Mouse (Mus musculus): Measurements from ENCODE around the gene Ywhaq.

The Ywhaq gene

DNA sequence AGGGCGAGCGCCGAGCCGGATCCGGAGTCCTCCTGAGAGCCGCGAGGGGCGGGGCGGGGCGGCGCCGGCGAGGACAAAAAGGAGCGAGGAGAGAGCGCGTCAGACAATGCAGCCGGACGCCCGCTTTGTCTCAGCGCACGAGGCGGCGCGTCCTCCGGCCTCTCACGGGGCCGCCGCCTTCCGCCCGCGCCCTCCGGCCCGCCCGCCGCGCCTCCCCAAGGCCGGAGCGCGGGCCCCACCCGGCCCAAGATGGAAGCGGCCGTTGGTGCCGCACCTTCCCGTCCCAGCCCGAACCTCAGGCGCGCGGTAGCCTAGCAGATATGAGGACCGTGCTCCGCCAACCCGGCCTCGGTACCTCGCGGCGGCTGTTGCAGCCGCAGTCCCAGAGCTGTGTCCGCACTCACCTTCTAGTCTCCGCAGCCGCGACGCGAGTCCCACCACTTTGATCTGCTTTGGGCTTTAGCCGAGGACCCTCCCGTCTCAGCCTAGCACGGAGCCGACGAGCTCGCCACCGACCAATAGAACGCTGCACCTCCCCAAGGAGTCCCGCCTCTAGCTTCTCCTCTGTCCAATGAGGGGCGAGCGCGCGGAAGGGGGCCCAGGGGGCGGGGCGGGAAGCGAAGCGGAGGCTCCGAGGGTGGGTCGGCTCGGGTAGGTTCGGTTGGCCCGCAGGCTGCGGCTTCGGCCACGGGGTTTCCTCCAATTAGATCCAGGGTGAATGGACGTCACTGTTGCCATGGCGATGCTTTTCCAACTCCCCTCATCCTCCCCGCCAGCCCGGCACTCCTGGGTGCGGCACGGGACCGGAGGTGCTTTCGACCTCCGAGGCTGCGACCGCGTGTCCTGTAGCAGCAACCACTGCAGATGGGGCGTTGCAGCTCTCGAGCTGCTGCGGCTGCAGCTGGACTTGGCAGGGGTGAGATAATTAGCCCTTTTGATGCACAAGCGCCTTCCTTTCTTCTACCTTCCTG lies at the start of gene Ywhaq:
TSS of gene Ywhaq (minus strand) at position 538 of the 971 bp plus-strand sequence.
- DNase-seq (ENCODE audit: low spot score in 2 of 2): peak; percentile 96 to 98

DNA sequence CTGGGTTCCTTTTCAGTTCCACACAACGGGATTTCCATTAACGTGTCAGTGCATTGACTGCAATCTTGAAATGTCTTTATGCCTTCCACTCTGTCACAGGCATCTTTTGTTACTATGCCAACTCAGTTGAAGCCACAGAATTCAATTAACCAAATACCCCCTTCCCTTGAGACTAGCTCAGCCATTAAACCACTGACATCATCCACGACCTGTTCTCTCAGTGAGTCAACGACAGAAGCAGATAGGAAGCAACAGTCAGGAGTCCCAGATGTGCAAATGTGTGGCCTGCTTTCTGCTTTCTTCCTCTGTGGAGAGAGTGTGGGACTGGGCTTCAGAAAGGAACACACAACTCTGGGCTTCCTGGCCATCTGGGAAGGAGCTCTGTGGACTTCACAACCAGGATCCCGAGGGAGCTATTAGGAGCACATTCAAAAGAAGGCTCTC lies 46.0 kb upstream of the Ywhaq start:
- peak; percentile 19 to 64 for DNase-seq (ENCODE audit: low spot score in 2 of 2)

DNA sequence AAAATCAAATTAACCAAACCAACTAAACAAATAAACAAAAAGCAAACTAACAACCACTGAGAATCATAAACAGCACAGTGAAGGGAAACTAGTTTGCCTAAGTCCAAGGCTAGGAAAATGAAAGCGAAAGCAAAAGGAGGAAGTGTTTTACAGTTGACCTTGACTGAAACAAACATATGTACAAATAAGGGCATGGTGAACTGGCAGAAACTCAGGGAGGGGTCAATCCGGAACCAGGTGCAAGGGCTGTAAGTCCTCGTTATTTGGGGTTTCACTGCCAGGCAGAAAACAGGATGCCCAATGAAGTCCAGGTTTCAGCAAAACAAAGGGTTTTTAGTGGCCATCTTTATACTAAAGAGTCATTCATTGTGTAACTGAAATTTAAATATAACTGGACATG lies 45.2 kb upstream of the Ywhaq start:
- peak; percentile 26 to 44 for DNase-seq (ENCODE audit: low spot score in 2 of 2)

- DNase-seq (ENCODE audit: low spot score in 2 of 2): no peak
These were observed 42.2 kb upstream of the Ywhaq start for GRCm38 (mm10) chr12:21459681-21460080.

DNA sequence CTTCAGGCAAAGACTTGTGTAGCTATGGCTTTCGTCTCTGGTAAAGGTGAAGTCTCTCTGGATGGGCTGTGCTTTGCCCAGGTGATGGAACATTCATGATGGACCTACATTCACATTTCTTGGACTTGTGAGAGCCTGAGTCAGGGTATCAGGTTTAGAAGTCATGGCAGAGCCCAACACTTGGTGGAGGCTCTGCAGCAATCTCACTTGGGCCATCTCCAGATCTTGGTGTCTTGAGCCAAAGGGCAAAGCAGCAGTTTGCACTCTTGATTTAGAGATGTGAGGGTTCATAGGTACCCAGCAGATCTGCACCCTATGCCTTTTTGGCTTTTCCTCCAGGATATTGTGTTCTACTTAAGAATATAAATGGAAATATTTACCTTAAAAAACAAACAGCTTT lies 38.6 kb upstream of the Ywhaq start:
- DNase-seq (ENCODE audit: low spot score in 2 of 2): no peak

DNA sequence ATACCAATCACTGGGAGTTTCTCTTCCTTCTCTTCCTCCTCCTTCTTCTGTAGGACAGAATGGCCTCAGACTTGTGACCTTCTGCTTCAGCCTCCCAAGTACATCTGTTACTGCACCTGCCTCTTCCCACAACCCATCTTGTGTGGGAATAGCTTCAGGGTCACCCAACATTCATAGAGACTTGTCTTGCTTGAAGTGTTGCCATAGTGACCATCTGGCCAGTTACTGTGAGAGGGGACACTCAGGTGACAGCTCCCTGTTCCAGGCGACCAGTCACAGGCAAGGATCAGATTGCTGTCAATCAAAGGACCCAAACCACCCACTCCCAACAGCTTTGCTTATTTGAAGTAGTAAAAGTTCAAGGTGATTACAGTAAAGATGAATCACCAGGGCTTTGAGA lies 34.3 kb upstream of the Ywhaq start:
- DNase-seq (ENCODE audit: low spot score in 2 of 2): no peak

DNA sequence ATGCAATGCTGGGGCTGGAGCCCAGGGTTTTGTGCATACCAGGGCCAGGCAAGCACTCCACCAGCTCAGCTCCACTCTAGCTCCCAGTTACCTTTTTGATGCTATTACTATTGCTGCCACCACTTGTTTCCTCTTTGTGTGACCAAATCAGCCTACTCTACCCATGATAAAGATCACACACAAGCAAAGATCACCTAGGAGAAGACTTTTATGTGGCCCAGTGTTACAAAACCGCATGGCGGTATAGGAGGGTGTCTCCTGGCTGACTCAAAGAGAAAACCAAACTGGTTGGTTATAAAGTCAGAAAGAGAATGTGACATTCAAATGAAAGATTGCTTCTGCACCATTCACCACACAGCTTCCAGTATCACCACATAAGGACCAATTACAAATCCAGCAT lies 33.9 kb upstream of the Ywhaq start:
- no peak for DNase-seq (ENCODE audit: low spot score in 2 of 2)

GRCm38 (mm10) chr12:21443783-21444182 lies 26.3 kb upstream of the Ywhaq start:
- DNase-seq (ENCODE audit: low spot score in 2 of 2): no peak

DNA sequence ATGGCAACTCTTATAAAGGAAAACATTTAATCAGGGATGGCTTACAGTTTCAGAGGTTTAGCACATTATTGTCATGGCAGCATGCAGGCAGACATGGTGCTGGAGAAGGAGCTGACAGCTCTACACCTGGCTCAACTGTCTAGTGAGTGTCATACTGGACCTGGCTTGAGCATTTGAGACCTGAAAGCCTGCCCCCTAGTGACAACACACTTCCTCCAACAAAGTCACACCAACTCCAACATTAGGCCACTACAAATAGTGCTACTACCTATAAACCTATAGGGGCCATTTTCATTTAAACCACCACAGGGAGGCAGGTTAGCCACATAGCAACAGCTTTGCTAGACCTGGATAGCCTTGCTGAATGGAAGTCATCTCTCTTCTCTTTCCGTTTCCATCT lies 24.4 kb upstream of the Ywhaq start:
- no peak for DNase-seq (ENCODE audit: low spot score in 2 of 2)

DNA sequence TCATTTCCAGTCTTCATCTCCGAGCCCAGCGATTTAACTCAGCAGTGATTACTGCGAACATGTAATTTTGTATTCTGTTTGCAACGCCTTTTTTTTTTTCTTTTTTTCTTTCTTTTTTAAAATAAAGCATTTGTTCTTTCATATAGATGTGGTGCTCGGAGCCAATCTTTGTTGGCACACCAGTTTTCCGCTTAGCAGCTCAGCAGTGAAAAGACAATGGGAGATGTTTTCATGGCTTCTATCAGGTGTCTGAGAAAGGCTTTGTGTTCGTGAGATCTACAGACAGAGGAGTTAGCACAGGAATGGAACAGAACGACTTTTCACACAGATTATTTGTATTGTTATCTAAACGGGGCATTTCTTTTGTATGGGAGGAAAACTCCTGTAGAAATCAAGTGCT lies 22.0 kb upstream of the Ywhaq start:
- no peak for DNase-seq (ENCODE audit: low spot score in 2 of 2)

GRCm38 (mm10) chr12:21438750-21439394 lies 21.4 kb upstream of the Ywhaq start:
- DNase-seq (ENCODE audit: low spot score in 2 of 2): no peak

- no peak for DNase-seq (ENCODE audit: low spot score in 2 of 2)
These were observed 20.9 kb upstream of the Ywhaq start for GRCm38 (mm10) chr12:21438294-21438693.

DNA sequence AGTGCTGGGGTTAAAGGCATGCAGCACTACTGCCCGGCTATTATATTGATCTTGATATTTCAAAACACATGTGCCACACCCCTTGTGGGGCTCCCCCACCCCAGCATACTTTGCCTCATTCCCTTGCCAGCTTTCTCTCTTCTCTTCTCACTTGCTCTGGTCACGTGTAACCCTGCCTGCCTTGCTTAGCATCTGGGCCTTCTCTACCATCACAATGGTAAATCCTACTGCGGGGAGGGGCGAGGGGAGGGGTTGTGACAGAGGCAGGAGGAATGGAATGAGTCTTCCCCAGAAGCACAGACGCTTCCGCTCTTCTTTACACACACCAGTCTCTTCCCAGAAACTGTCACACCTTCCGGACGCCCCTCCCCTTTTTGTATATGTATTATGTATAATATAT lies 14.5 kb upstream of the Ywhaq start:
- no peak for DNase-seq (ENCODE audit: low spot score in 2 of 2)

DNA sequence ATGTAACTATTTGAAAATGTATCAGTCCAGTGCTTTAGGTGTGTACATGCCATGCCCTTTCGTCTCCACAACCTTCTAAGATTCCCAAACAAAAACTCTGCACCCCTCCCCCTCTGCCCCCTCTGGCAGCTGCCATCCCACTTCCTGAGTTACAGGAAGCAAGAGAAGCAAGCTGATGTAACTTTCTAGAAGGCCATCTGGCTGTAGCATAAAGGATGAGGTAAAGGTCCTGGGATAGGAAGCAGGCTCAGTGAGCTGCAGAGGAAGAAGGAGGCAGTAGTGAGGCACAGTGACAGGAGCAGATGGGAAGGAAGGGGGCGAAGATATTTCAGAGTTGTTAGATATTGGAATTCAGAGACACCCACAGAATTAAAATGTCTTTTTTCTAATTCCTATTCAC lies 13.6 kb upstream of the Ywhaq start:
- no peak for DNase-seq (ENCODE audit: low spot score in 2 of 2)

GRCm38 (mm10) chr12:21430140-21430539 lies 12.7 kb upstream of the Ywhaq start:
- DNase-seq (ENCODE audit: low spot score in 2 of 2): no peak

DNA sequence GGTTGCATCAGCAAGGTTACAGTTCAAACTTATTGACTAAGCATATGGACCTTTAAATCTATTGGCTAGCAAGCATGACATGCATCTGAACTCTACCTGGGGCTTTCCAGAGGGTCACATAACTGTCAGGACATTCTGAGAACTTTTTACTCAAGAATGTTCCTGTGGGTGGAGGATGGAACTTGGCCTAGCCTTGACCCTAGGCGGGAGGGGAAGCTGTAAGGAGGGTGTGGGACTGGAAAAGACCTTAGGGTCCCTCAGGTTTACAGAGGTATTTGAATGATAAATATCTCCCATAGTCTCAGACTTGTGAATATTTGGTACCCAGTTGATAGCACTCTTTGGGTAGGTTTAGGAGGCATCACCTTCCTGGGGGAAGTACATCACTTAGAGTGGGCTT lies 11.6 kb upstream of the Ywhaq start:
- DNase-seq (ENCODE audit: low spot score in 2 of 2): no peak

- DNase-seq (ENCODE audit: low spot score in 2 of 2): peak; percentile 46 to 55
These were observed 8.9 kb upstream of the Ywhaq start for GRCm38 (mm10) chr12:21426065-21426940.

- DNase-seq (ENCODE audit: low spot score in 2 of 2): no peak
These were observed 7.2 kb upstream of the Ywhaq start for GRCm38 (mm10) chr12:21424683-21425082.

DNA sequence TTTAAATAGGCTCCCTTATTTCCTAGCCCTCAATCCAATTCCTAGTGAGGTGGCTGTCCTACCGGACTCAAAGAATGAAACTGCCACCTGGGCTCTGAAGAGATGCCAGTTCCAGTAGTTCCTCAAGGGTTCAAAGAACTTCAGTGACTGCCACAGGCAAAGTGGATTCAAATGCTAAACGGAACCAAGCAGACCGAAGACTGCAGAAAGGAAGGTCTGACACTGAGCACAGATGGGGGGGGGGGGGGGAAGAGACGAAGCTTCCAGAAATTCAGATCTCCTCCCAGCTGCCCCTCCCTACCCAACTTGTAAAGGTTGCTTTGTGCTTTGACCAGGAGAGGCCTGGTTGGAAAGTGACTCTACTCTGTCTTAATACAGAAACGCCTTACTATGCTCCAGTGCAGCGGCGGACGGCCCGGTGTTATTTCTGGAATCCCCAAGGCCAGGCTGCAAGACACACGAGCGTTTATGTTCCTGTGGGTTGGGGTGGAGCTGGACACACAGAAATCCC lies 1.2 kb upstream of the Ywhaq start:
- DNase-seq (ENCODE audit: low spot score in 2 of 2): no peak

DNA sequence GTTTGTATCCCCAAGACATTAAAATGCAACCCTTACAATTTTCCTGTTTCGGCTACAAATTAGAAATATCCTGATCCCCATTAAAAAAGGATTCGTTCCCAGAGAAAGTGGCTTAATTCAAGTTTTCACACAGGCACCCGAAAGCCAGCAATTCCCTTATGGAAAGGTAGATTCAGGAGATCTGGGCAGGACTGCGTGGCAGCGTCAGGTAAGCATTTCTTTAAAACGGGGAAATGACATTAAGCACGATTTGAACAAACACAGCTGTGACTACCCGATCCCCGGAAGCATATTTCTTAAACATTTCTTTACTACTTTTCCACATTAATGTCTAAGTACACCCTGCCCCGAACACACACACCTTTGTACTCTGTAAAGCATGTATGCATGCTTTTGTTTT lies 646 bp upstream of the Ywhaq start:
- no peak for DNase-seq (ENCODE audit: low spot score in 2 of 2)

GRCm38 (mm10) chr12:21416506-21416905 lies 931 bp downstream of the Ywhaq start:
- no peak for DNase-seq (ENCODE audit: low spot score in 2 of 2)

- no peak for DNase-seq (ENCODE audit: low spot score in 2 of 2)
These were observed 6.8 kb downstream of the Ywhaq start for GRCm38 (mm10) chr12:21410620-21411019.
